Mouse (Mus musculus): ENCODE results near the gene Cdh15.
A peak's percentile ranks its signal among the peaks of the same experiment; 100 is the strongest.

Cdh15 gene

GRCm38 (mm10) chr8:122891440-122891839, 43.7 kb downstream of the Cdh15 start:
- no peak for DNase-seq (ENCODE audit: low spot score)

GRCm38 (mm10) chr8:122893451-122893850, 45.7 kb downstream of the Cdh15 start:
- no peak for DNase-seq (ENCODE audit: low spot score)

GRCm38 (mm10) chr8:122896317-122896716, 48.6 kb downstream of the Cdh15 start:
- no peak for DNase-seq (ENCODE audit: low spot score)

- no peak for DNase-seq (ENCODE audit: low spot score)
Measured at GRCm38 (mm10) chr8:122897200-122897599, 49.4 kb downstream of the Cdh15 start.

GRCm38 (mm10) chr8:122898018-122898417, 50.3 kb downstream of the Cdh15 start:
- no peak for DNase-seq (ENCODE audit: low spot score)

- no peak for DNase-seq (ENCODE audit: low spot score)
Measured at GRCm38 (mm10) chr8:122898473-122898872, 50.7 kb downstream of the Cdh15 start.

- no peak for DNase-seq (ENCODE audit: low spot score)
Measured at GRCm38 (mm10) chr8:122899085-122899484, 51.3 kb downstream of the Cdh15 start.

GRCm38 (mm10) chr8:122901476-122901875, 53.7 kb downstream of the Cdh15 start:
- DNase-seq (ENCODE audit: low spot score), result no peak

GRCm38 (mm10) chr8:122901892-122902515, 54.2 kb downstream of the Cdh15 start:
- no peak for DNase-seq (ENCODE audit: low spot score)

GRCm38 (mm10) chr8:122902581-122902980, 54.8 kb downstream of the Cdh15 start:
- no peak for DNase-seq (ENCODE audit: low spot score)

- DNase-seq (ENCODE audit: low spot score), result peak; percentile 48
Measured at GRCm38 (mm10) chr8:122903002-122903401, 55.2 kb downstream of the Cdh15 start.

- DNase-seq (ENCODE audit: low spot score), result no peak
Measured at GRCm38 (mm10) chr8:122904496-122904895, 56.7 kb downstream of the Cdh15 start.

- no peak for DNase-seq (ENCODE audit: low spot score)
Measured at GRCm38 (mm10) chr8:122905346-122905745, 57.6 kb downstream of the Cdh15 start.

GRCm38 (mm10) chr8:122906463-122907021, 58.8 kb downstream of the Cdh15 start:
- peak; percentile 89 for DNase-seq (ENCODE audit: low spot score)

GRCm38 (mm10) chr8:122912150-122912549, 64.4 kb downstream of the Cdh15 start:
- no peak for DNase-seq (ENCODE audit: low spot score)

GRCm38 (mm10) chr8:122912871-122913270, 65.1 kb downstream of the Cdh15 start:
- no peak for DNase-seq (ENCODE audit: low spot score)

GRCm38 (mm10) chr8:122916766-122917165, 69.0 kb downstream of the Cdh15 start:
- DNase-seq (ENCODE audit: low spot score), result no peak
